Mouse (Mus musculus) thymus, adult 18-20 months (tissue): ENCODE measurements around the gene Eif3f.

Experiments used
- DNase-seq, 2 experiments: peaks; one replicate each; pipeline ENCODE4 v3.0.0; 2022; ENCODE audit warnings: mixed read lengths in 2 of 2

Gene Eif3f

DNA sequence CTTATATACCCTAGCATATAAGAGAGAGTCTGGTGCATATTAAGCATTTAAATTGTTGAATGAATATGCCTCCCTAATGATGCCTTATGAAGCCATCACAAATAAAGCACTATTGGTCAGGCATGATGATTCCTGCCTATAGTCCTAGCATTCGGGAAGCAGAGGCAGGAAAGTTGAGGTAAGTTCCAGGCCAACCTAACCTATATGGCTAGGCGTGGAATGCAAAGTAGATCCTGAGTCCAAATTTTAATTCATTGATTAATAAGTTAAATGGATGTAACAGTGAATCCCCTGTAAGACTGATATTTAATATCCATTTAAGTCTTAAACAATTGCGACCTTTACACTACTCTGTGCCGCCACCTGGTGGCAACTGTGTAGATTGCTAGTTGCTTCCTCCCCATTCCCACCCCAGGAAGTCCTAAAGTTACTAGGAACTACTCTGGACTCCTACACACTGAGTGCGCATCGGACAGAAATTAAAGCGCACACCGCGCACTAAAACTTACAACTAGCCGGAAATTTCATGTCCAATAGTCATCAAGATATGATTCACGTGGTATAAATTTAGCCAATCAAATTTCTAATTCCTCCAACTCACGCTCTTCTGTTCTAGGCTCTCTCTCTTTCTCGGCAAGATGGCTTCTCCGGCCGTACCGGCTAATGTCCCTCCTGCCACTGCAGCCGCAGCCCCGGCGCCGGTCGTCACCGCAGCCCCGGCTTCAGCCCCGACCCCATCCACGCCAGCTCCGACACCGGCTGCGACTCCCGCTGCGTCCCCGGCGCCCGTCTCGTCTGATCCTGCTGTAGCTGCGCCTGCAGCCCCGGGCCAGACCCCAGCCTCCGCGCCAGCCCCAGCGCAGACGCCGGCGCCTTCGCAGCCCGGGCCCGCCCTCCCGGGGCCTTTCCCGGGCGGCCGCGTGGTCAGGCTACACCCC lies at the start of gene Eif3f:
Eif3f (plus strand) TSS at position 624 of the 938 bp plus-strand sequence.
- DNase-seq, result peak; percentile 79 to 92

DNA sequence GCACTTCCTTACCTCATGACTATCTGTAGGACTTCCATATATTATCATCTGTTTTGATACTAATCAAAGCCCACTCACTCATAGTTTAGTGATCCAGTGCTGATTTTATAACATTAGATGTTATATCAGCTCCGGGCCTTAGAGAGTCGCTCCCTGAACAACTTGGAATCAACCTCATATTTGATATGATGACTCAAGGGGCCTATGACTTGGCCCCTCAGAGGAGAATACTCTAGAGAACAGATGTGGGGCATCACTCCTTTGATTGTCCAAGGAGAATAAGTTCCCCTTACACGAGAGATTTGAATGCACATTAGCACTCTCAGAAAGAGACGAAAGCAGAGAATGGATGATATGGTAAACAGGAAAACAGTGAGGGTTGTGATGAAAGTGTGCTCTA lies 49.3 kb upstream of the Eif3f start, which contains the start of gene Olfr518:
Olfr518 (minus strand) TSS at position 101 of the 400 bp plus-strand sequence.
- DNase-seq, result no peak

DNA sequence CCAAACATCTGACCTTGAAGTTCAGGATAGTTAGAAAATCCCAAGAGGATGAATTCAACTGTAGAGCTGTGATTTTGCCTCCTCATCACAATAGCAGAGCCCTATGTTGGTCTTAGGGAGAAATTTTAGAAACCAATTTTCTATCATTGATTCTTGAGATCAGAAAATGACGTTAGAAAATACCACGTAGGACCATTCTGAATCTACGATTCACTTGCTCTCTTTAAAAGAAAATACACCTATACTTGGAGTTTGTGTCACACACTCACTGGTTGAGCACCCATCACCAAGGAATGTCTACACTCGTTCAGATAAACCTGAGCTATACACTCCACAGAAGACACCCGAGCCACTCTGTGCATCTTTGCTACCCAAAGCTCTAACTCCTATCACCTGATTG lies 39.9 kb upstream of the Eif3f start, which contains the start of gene Olfr519:
Olfr519 (minus strand) TSS at position 101 of the 400 bp plus-strand sequence.
- no peak for DNase-seq

GRCm38 (mm10) chr7:108903969-108904368 lies 30.2 kb upstream of the Eif3f start:
- no peak for DNase-seq

GRCm38 (mm10) chr7:108927043-108927442 lies 7.2 kb upstream of the Eif3f start:
- DNase-seq, result no peak

DNA sequence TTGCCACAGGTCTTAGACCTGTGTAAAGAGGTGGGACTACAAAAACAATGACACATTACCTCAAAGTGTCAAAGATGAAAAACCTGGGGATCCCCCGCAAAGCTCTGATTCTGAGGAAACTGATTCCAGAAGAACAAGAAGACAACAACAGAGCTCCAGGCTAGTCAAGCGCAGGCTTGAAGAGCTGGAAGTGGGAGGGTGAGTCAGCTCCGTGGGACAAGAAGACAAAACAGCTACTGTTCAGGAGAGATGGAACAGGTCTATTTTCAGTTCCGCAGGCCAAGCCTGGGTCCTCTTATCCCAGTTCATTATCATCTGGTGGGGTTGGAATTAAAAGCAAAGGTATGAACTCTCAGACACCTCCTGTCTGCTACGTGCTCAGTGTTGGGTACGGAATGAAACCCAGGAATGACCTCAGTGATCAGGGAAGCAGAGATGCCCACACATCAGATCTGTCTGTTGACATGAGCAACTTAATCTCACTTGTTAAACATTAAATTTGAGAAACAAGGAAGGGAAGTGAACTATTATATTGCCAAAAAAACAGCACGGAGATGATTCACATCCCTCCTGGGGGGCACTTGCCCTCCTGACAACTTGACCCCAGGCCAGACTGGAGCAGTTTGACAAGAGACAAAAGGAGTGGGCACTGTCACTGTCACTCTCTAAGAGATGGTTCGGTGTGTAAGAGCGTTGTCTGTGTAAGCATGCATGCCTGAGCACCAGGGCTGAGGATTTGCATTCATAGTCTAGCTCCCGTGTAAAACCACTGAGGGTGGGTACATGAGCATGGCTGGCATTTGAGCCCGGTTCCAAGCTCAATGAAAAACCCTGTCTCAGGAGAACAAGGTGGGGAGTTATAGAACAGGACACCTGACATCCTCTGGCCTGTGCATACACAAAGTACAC lies 5.7 kb upstream of the Eif3f start:
- no peak for DNase-seq

DNA sequence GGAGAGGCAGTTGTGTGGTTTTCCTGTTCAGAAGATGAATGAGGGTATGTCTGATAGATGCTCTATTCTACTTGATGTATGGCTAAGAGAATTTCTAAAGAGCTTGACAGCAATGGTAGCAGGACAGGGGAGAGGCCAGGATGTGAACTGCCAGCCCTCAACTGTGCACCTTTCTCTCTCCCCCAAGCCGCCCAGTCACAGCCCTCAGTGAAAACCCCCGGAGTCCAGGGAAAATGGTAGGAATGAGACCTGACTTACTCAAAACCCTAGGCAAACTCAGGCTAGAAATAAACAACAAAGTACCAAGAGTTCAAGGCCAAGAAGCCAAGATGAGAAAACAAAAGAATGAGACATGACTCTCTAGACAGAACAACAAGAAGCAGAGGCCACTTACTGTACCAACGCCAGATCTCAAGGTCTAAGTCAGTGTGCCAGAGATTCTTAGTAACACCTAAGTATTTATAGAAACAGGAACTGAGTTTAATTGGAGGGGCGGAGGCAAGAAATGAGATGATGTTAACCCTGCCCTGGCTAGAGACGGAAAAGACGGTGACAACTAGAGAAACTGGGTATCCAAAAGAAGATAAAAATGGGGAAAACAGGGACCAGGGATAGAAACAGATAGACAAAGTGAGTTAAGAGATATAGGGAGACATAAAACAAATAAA lies 4.4 kb upstream of the Eif3f start, which contains the start of gene Nlrp10:
Nlrp10 (minus strand) TSS at position 453 of the 668 bp plus-strand sequence.
- DNase-seq, result no peak

DNA sequence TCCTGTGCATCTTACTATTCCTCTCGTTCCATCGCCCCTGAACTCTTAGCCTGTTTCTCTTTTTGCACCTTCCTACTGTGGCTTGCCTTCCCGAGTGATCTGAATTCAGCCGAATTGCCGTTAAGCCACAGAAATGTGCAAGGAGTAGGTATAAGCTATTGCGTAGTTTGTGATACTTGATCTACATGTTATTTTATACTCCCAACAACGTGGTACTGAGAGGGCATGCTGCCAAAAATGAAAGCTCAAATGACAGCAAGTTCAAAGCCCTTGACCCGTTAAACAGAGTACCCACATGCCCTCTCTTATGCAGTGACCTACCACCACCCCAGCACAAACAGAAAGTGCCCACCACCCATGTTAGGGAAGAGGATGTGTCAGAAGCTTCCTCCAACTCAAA lies 619 bp downstream of the Eif3f start:
- DNase-seq, result no peak

DNA sequence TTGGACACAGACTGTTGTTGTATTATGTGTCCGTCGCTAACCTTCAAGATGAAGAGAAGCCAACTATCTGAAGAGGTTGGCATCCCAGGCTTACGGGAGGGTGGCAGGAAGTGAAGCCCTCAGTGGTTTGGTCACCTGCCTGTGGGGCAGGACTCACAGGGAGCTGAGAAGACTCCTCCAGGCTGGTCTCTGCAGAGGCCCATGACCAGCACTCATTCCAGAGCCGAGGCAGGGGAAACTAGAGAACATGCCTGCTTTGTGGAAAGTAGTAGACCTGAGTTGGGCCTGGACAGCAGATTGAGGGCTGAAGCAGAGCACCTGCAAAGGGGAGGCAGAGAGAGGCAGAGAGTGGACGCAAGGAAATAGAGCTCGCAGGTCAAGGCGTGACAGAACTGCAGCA lies 1.2 kb downstream of the Eif3f start:
- no peak for DNase-seq

DNA sequence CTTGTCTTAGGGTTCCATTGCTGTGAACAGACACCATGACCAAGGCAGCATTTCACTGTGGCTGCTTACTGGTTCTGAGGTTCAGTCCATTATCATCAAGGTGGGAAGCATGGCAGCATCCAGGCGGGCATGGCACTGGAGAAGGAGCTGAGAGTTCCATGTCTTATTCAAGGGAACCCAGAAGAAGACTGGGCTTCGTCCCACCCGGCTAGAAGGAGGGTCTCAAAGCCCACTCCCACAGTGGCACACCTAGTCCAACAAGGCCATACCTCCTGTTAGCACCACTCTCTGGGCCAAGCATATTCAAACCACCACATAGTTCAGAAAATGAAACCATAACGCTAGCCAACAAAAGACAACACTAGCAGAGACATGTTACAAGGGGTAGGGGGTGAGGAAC lies 2.4 kb downstream of the Eif3f start:
- no peak for DNase-seq

- DNase-seq, result no peak
These were observed 7.2 kb downstream of the Eif3f start for GRCm38 (mm10) chr7:108941466-108941865.

GRCm38 (mm10) chr7:108944002-108944401 lies 9.8 kb downstream of the Eif3f start:
- no peak for DNase-seq

DNA sequence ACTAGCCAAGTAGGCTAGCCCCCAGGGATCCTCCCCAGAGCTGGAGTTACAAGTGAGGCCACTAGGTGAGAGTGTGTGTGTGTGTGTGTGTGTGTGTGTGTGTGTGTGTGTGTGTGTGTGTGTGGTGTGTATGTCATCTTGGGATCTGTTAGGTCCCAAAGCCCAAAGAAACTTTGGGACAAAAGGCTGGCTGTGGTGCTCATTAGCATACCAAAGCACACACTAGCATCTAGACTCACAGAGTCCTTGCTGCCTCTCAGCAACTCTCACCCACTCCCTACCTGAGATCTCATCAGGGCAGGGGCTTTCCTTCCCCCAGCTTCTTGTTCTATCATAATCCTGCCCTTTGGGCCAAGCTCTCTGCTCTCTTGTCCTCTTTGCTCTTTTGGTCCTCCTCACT lies 14.4 kb downstream of the Eif3f start:
- DNase-seq, result no peak

GRCm38 (mm10) chr7:108949301-108949700 lies 15.1 kb downstream of the Eif3f start:
- DNase-seq, result no peak

- DNase-seq, result no peak
These were observed 16.1 kb downstream of the Eif3f start, which contains the start of gene Tub for GRCm38 (mm10) chr7:108950312-108950761. Gene Tub, plus strand, starts transcription at chr7:108950338.

GRCm38 (mm10) chr7:108950762-108951331 lies 16.6 kb downstream of the Eif3f start:
- no peak for DNase-seq

- DNase-seq, result no peak
These were observed 18.6 kb downstream of the Eif3f start for GRCm38 (mm10) chr7:108952801-108953200.

DNA sequence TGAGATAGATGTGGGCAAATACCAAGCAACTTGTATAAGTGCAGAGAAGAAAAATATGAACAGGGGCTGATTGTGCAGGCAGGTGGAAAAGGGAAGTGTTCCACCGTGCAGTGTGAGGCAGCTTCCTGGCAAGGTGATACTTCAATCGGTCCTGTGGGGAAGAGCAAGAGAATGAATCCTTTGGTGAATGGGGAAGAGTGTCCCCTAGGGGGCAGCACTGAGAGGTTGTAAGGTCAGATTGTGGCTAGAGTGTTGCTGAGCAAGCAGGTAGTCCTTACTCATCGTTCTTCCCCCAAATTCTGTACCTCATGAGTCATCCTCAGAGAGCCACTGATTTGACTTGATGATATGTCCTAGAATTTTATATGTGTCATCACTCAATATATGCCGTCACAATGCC lies 20.0 kb downstream of the Eif3f start:
- DNase-seq, result no peak

GRCm38 (mm10) chr7:108957734-108958133 lies 23.5 kb downstream of the Eif3f start:
- DNase-seq, result no peak

GRCm38 (mm10) chr7:108965968-108966367 lies 31.8 kb downstream of the Eif3f start:
- DNase-seq, result no peak

GRCm38 (mm10) chr7:108966742-108967362 lies 32.6 kb downstream of the Eif3f start:
- no peak for DNase-seq

- no peak for DNase-seq
These were observed 34.0 kb downstream of the Eif3f start for GRCm38 (mm10) chr7:108968201-108968600.
